ENCODE assay signal across 21 mouse cellular contexts in the genomic region with DNA sequence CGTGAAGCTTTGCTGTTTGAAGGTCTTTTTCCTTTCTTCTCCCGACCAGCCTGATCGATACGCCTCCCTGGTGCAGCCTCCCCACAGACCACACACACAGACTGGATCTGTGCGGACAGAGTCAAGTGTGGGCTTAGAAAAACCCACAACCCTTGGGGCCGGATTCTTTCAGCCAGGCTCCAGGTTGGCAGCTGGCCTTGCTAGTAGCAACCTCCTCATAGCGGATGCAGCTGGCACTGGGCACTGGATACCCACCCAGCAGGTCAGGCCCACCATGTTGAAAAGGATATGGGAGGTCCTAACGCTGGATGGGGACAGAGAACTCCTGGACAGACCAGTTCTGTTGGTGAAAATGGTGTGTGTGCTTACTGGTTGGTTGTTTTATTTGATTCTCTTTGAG.
"Had no signal": no experiment of that assay in that cellular context is flagged by ENCODE, and none has a peak within 500 bp of the region (broad histone marks: within the 10 kb centered on the region; RNA-seq: fewer than 3 reads in every experiment).

No protein-coding gene starts in this region.

- H3K4me1 ChIP-seq: intestine, embryonic 15.5 days; liver, embryonic 12.5 days; liver, embryonic 15.5 days; neural tube, embryonic 12.5 days had no signal

- H3K4me3 ChIP-seq: intestine, embryonic 15.5 days; kidney, embryonic 15.5 days; limb, embryonic 10.5 days; limb, embryonic 13.5 days; liver, embryonic 12.5 days; liver, embryonic 15.5 days; neural tube, embryonic 12.5 days; neural tube, embryonic 15.5 days had no signal

- H3K4me2 ChIP-seq: liver, embryonic 12.5 days; liver, embryonic 15.5 days; neural tube, embryonic 15.5 days had no signal

- H3K9me3 ChIP-seq: intestine, embryonic 15.5 days; kidney, embryonic 15.5 days; limb, embryonic 10.5 days; limb, embryonic 13.5 days; liver, embryonic 12.5 days; liver, embryonic 15.5 days; neural tube, embryonic 12.5 days; neural tube, embryonic 15.5 days had no signal

- H3K9ac ChIP-seq: intestine, embryonic 15.5 days; kidney, embryonic 15.5 days; limb, embryonic 13.5 days; liver, embryonic 12.5 days; liver, embryonic 15.5 days; neural tube, embryonic 12.5 days; neural tube, embryonic 15.5 days had no signal

- H3K27me3 ChIP-seq: intestine, embryonic 15.5 days; liver, embryonic 15.5 days had no signal

- ATAC-seq: intestine, embryonic 15.5 days; liver, embryonic 12.5 days had no signal

- H3K27ac ChIP-seq: intestine, embryonic 15.5 days; kidney, embryonic 15.5 days; limb, embryonic 10.5 days; limb, embryonic 13.5 days; liver, embryonic 12.5 days; liver, embryonic 15.5 days; neural tube, embryonic 12.5 days; neural tube, embryonic 15.5 days had no signal

- DNase-seq: kidney, adult 11 months; kidney, adult 8-10 months; kidney, postnatal 10 days; kidney, postnatal 36 days; layer of hippocampus, postnatal 36 days; liver; lung, adult 18-20 months; right cerebral cortex, adult 18-20 months; right cerebral cortex, postnatal 25 days; spleen, adult 18-20 months; thymus, adult 2 months; thymus, postnatal 14 days; thymus, postnatal 4 days had no signal

- H3K36me3 ChIP-seq: intestine, embryonic 15.5 days; kidney, embryonic 15.5 days; limb, embryonic 10.5 days; limb, embryonic 13.5 days; liver, embryonic 12.5 days; liver, embryonic 15.5 days; neural tube, embryonic 12.5 days; neural tube, embryonic 15.5 days had no signal
